Mouse (Mus musculus): ENCODE measurements at regions not wholly inside any gene's neighbourhood (a gene's known extent, or its start where the extent isn't known, plus 50 kb on each side); places are given as distances from the start of the nearest gene placed in this dataset.

- no peak for ATAC-seq (ENCODE audit: insufficient read depth, low FRiP score, low read depth)
- no peak overlapping the region for H3K4me3 ChIP-seq (replicated peaks)
- 89% methylated on average over 6 of the region's 6 CpGs for WGBS
- H3K9me3 ChIP-seq: no peaks in the 10 kb centered on the region
- no peaks in the 10 kb centered on the region for H3K36me3 ChIP-seq
- no peaks in the 10 kb centered on the region for H3K4me1 ChIP-seq
- H3K9ac ChIP-seq: no peak overlapping the region
- no peak overlapping the region for H3K4me2 ChIP-seq
- H3K27ac ChIP-seq: no peak overlapping the region
- H3K27me3 ChIP-seq (replicated peaks): no peaks in the 10 kb centered on the region
Measured at GRCm38 (mm10) chr1:57083540-57084083, 105.2 kb upstream of the Satb2 start.

DNA sequence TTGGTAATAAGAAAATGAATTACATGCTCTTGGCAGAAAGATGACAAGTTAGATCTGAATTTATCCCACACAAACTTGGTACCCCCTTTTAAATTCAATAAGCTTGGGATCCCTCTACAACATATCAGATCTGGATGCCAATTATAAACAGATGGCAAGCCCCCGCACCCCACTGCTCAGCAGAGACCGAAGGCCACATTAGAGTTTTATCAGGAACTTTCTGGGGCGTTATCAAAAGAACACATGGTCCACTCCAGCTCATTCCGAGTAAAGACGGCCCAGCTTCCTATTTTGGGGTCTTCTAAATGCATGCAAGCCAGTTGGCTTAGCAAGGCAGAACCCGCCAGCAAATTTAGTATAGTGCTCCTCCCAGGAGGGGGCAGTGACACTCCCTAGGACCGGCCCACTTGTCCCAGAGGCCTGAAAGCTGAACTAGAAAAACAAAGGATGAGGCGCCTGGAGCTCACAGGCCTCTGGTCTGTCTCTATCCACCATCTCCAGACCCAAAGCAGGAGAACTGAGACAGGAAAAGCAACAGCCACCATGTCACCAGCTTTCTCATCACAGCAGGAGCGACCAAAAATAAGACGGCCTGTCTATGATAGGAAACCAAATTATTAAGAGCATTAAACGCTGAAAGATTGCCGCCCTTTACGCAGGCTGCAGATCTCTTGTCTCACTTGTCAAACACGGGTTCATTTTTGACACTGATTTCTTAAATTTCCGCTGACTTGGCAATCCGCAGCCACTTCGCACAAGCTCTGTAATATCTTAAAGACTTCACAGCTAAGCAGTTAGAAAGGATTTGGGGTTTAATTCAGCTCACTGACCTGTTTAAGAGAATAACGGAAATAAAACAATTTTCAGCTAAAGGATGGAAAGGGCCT lies 117.2 kb upstream of the Satb2 start:
- Histone ChIP-seq H3K9me3 (no peaks in the 10 kb centered on the region), H3K4me3 (replicated peaks) (no peak overlapping the region), H3K4me1 (no peaks in the 10 kb centered on the region), H3K27ac (no peak overlapping the region), H3K27me3 (replicated peaks) (no peaks in the 10 kb centered on the region), H3K9ac (no peak overlapping the region), H3K36me3 (no peaks in the 10 kb centered on the region), H3K4me2 (no peak overlapping the region)
- 70% methylated on average over 18 of the region's 18 CpGs for WGBS
- ATAC-seq (ENCODE audit: insufficient read depth, low FRiP score, low read depth): no peak

GRCm38 (mm10) chr1:57096248-57096600 lies 117.8 kb upstream of the Satb2 start:
- no peak for ATAC-seq (ENCODE audit: insufficient read depth, low FRiP score, low read depth)
- no peak overlapping the region for H3K4me2 ChIP-seq
- H3K9me3 ChIP-seq: no peaks in the 10 kb centered on the region
- H3K36me3 ChIP-seq: no peaks in the 10 kb centered on the region
- no peaks in the 10 kb centered on the region for H3K27me3 ChIP-seq (replicated peaks)
- no peak overlapping the region for H3K9ac ChIP-seq
- WGBS: 62% methylated on average over 4 of the region's 4 CpGs
- no peak overlapping the region for H3K4me3 ChIP-seq (replicated peaks)
- H3K27ac ChIP-seq: no peak overlapping the region
- no peaks in the 10 kb centered on the region for H3K4me1 ChIP-seq

GRCm38 (mm10) chr1:57096740-57097139 lies 118.3 kb upstream of the Satb2 start:
- H3K4me3 ChIP-seq (replicated peaks): no peak overlapping the region
- H3K9me3 ChIP-seq: no peaks in the 10 kb centered on the region
- no peak overlapping the region for H3K4me2 ChIP-seq
- no peaks in the 10 kb centered on the region for H3K4me1 ChIP-seq
- H3K36me3 ChIP-seq: no peaks in the 10 kb centered on the region
- no peak overlapping the region for H3K9ac ChIP-seq
- 62% methylated on average over 8 of the region's 8 CpGs for WGBS
- no peak overlapping the region for H3K27ac ChIP-seq
- no peak for ATAC-seq (ENCODE audit: insufficient read depth, low FRiP score, low read depth)
- H3K27me3 ChIP-seq (replicated peaks): no peaks in the 10 kb centered on the region

DNA sequence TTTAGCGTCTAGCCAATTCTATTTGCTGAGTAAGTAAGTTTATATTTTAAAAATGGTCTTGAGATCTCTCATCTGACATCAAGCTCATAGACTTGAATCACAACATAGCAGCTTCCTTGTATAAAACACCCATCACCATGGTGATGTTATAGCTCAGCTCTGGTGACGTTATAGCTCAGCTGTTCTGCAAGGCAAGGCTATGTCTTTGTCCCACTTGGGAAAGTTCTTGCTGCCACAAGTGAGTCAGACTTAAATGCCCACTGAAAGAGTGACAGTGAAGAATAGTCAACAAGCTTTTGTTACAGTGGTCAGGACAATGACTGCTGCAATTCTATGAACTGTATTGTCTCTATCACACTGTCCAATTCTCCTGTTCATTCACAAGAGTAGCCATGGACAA lies 122.2 kb upstream of the Satb2 start:
- no peak overlapping the region for H3K27ac ChIP-seq
- WGBS: 71% methylated on average over 2 of the region's 2 CpGs
- no peak overlapping the region for H3K4me2 ChIP-seq
- no peaks in the 10 kb centered on the region for H3K9me3 ChIP-seq
- H3K36me3 ChIP-seq: no peaks in the 10 kb centered on the region
- no peak overlapping the region for H3K9ac ChIP-seq
- no peaks in the 10 kb centered on the region for H3K4me1 ChIP-seq
- no peaks in the 10 kb centered on the region for H3K27me3 ChIP-seq (replicated peaks)
- no peak for ATAC-seq (ENCODE audit: insufficient read depth, low FRiP score, low read depth)
- no peak overlapping the region for H3K4me3 ChIP-seq (replicated peaks)

GRCm38 (mm10) chr1:57107308-57107707 lies 128.9 kb upstream of the Satb2 start:
- Histone ChIP-seq H3K4me1 (no peaks in the 10 kb centered on the region), H3K4me3 (replicated peaks) (no peak overlapping the region), H3K9ac (no peak overlapping the region), H3K9me3 (no peaks in the 10 kb centered on the region), H3K27ac (no peak overlapping the region), H3K4me2 (no peak overlapping the region), H3K36me3 (no peaks in the 10 kb centered on the region), H3K27me3 (replicated peaks) (no peaks in the 10 kb centered on the region)
- WGBS: 66% methylated on average over 10 of the region's 10 CpGs
- ATAC-seq (ENCODE audit: insufficient read depth, low FRiP score, low read depth): no peak

DNA sequence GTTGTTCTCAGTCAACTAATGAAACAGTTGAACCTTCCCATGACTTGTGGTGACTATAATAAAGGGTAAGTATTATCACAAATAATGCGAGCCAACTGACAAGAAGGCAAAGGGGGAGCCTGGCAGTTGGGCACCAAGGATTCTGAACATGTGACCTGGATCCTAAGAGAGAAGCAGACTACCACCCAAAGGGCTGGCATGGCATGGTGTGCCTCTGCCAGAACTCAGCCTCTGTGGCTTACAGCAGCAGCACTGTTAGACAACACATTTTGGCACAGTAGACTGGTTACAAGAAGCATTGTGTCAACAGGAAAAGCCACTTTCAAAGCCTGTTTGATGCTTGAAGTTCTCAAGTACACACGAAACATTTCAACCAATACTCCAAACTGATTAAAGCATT lies 142.2 kb upstream of the Satb2 start:
- H3K27me3 ChIP-seq (replicated peaks): no peaks in the 10 kb centered on the region
- no peak overlapping the region for H3K27ac ChIP-seq
- ATAC-seq (ENCODE audit: insufficient read depth, low FRiP score, low read depth): no peak
- H3K4me3 ChIP-seq (replicated peaks): no peak overlapping the region
- no peaks in the 10 kb centered on the region for H3K9me3 ChIP-seq
- no peaks in the 10 kb centered on the region for H3K36me3 ChIP-seq
- H3K4me2 ChIP-seq: no peak overlapping the region
- 77% methylated on average over 2 of the region's 2 CpGs for WGBS
- H3K9ac ChIP-seq: no peak overlapping the region
- H3K4me1 ChIP-seq: no peaks in the 10 kb centered on the region

GRCm38 (mm10) chr1:57144181-57144580 lies 165.7 kb upstream of the Satb2 start:
- 62% methylated on average over 3 of the region's 3 CpGs for WGBS
- Histone ChIP-seq H3K4me2 (no peak overlapping the region), H3K4me3 (replicated peaks) (no peak overlapping the region)

DNA sequence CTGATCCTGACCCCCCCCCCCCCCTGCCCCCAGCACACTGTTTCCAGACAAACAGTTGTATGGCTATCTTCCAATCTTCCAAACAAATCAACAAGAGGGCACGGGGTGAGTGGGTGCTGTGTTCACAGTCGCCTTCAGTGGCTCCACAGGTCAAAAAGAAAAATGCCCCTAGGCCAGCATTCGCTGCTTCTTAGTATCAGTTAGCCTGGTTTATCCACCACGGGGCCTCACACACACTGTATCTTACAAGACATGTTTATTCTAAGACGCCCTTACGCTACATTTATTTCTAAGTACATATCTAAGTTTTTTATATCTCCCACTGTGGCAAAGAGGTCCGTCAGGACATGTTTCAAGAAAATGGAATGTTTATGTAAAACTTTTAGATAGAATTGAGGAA lies 177.4 kb upstream of the Satb2 start:
- ATAC-seq (ENCODE audit: insufficient read depth, low FRiP score, low read depth): no peak

More at GRCm38 (mm10) chr1:57144181-57144580, 165.7 kb upstream of the Satb2 start:
- no peak for ATAC-seq (ENCODE audit: insufficient read depth, low FRiP score, low read depth)
- Histone ChIP-seq H3K4me1 (no peaks in the 10 kb centered on the region), H3K9ac (no peak overlapping the region), H3K36me3 (no peaks in the 10 kb centered on the region), H3K27me3 (replicated peaks) (no peaks in the 10 kb centered on the region), H3K27ac (no peak overlapping the region), H3K9me3 (no peaks in the 10 kb centered on the region)

GRCm38 (mm10) chr1:57164443-57164842 lies 186.0 kb upstream of the Satb2 start:
- H3K27me3 ChIP-seq (replicated peaks): no peaks in the 10 kb centered on the region
- H3K27ac ChIP-seq: no peak overlapping the region
- no peaks in the 10 kb centered on the region for H3K36me3 ChIP-seq
- ATAC-seq (ENCODE audit: insufficient read depth, low FRiP score, low read depth): no peak
- no peak overlapping the region for H3K4me3 ChIP-seq (replicated peaks)
- H3K9ac ChIP-seq: no peak overlapping the region
- WGBS: 100% methylated on average over 1 of the region's 1 CpGs
- H3K4me2 ChIP-seq: no peak overlapping the region
- H3K9me3 ChIP-seq: no peaks in the 10 kb centered on the region
- H3K4me1 ChIP-seq: no peaks in the 10 kb centered on the region

More for the DNA sequence above, 177.4 kb upstream of the Satb2 start:
- H3K4me2 ChIP-seq: no peak overlapping the region
- 55% methylated on average over 7 of the region's 7 CpGs for WGBS
- H3K4me3 ChIP-seq (replicated peaks): no peak overlapping the region
- no peak overlapping the region for H3K9ac ChIP-seq
- no peaks in the 10 kb centered on the region for H3K27me3 ChIP-seq (replicated peaks)
- H3K36me3 ChIP-seq: no peaks in the 10 kb centered on the region
- no peak overlapping the region for H3K27ac ChIP-seq
- no peaks in the 10 kb centered on the region for H3K4me1 ChIP-seq
- no peaks in the 10 kb centered on the region for H3K9me3 ChIP-seq

DNA sequence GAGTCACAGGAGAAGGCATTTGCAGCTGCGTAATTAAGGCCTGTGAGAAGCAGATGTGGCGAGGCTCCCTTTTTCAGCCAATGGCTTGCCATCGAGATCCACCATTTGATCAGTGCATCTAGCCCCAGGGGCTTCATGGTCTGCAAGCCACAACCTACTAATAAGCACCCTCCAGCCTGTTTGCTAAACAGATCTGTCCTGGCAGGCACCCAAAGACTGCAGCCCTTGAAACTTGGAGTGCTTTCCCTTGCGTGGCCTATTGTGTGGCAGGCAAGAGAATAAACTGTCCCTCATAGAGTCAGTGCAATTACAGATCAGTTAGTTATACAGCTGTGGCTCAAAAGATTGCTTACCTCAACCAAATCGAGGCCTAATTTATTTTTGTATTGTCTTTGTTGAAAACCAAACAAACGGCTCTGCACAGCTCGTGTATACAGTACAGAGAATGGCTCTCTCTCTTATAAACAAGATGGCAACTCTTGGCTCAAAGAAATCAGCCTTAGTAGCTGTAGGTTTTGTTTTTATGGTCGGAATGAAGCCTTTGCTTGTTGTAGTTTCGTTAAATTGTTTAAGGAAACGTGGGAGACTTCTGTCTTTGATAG lies 195.9 kb upstream of the Satb2 start:
- WGBS: 57% methylated on average over 10 of the region's 10 CpGs
- Histone ChIP-seq H3K4me3 (replicated peaks) (no peak overlapping the region), H3K27ac (no peak overlapping the region), H3K4me2 (no peak overlapping the region), H3K9me3 (no peaks in the 10 kb centered on the region), H3K36me3 (no peaks in the 10 kb centered on the region), H3K9ac (no peak overlapping the region), H3K4me1 (no peaks in the 10 kb centered on the region), H3K27me3 (replicated peaks) (no peaks in the 10 kb centered on the region)
- ATAC-seq (ENCODE audit: insufficient read depth, low FRiP score, low read depth): no peak

- Histone ChIP-seq H3K9ac (no peak overlapping the region), H3K27ac (no peak overlapping the region)
- WGBS: 82% methylated on average over 5 of the region's 5 CpGs
Measured at GRCm38 (mm10) chr1:57188796-57189319, 188.6 kb upstream of the 1700066M21Rik start.

More at GRCm38 (mm10) chr1:57188796-57189319, 188.6 kb upstream of the 1700066M21Rik start:
- H3K4me2 ChIP-seq: no peak overlapping the region
- H3K9me3 ChIP-seq: no peaks in the 10 kb centered on the region
- H3K27me3 ChIP-seq (replicated peaks): no peaks in the 10 kb centered on the region
- no peaks in the 10 kb centered on the region for H3K36me3 ChIP-seq
- no peak overlapping the region for H3K4me3 ChIP-seq (replicated peaks)
- ATAC-seq (ENCODE audit: insufficient read depth, low FRiP score, low read depth): no peak
- H3K4me1 ChIP-seq: no peaks in the 10 kb centered on the region

Data from stomach, embryonic 15.5 days (tissue).